Mouse (Mus musculus) lung, postnatal 0 days (tissue): Measurements from ENCODE around the gene Frmd7. TPM values are rescaled to one million over a fixed set of nuclear protein-coding genes. Genes with fewer than 3 reads are reported as not detected.

Experiments
- ATAC-seq: fragments of 200-750 bp; cut with Nextera tagmentation; 2 replicates; pipeline ENCODE4 v1.8.0; 2017; ENCODE audit warnings: moderate library complexity
- DNase-seq: peaks from one replicate; pipeline ENCODE4 v3.0.0-alpha.2; 2016; ENCODE audit warnings: low spot score
- H3K27ac ChIP-seq: fragments of 300-500 bp; sonication (generic); 2 replicates; pipeline ENCODE4 v1.5.1; 2014; ENCODE audit warnings: antibody characterized with exemption, mild to moderate bottlenecking, low read length, mixed read lengths
- H3K27me3 ChIP-seq: fragments of 300-500 bp; sonication (generic); replicated peaks from 2 replicates; pipeline ENCODE4 v1.6.1; 2014; ENCODE audit warnings: low read length, mixed read lengths; ENCODE audit not compliant: insufficient read depth
- H3K36me3 ChIP-seq: fragments of 300-500 bp; sonication (generic); 2 replicates; pipeline ENCODE4 v1.6.1; 2014; ENCODE audit warnings: low read length, mixed read lengths; ENCODE audit not compliant: insufficient read depth
- H3K4me1 ChIP-seq: fragments of 300-500 bp; sonication (generic); 2 replicates; pipeline ENCODE4 v1.6.1; 2014; ENCODE audit warnings: antibody characterized with exemption, low read depth, low read length, mixed read lengths; ENCODE audit not compliant: insufficient read depth
- H3K4me2 ChIP-seq: fragments of 300-500 bp; sonication (generic); replicated peaks from 2 replicates; pipeline ENCODE4 v1.6.1; 2014; ENCODE audit warnings: low read depth, mild to moderate bottlenecking, low read length, moderate library complexity, mixed read lengths
- H3K4me3 ChIP-seq: fragments of 300-500 bp; sonication (generic); 2 replicates; pipeline ENCODE4 v1.5.1; 2014; ENCODE audit warnings: low read depth, low read length
- H3K9ac ChIP-seq: fragments of 300-500 bp; sonication (generic); replicated peaks from 2 replicates; pipeline ENCODE4 v1.6.1; 2014; ENCODE audit warnings: low read depth, mild to moderate bottlenecking
- H3K9me3 ChIP-seq: fragments of 300-500 bp; sonication (generic); 2 replicates; pipeline ENCODE4 v1.6.1; 2016; ENCODE audit warnings: low read length, mixed read lengths
- CTCF ChIP-seq: IDR thresholded peaks from 2 replicates; pipeline ENCODE4 v1.5.1; 2016; ENCODE audit warnings: antibody characterized with exemption, mild to moderate bottlenecking
- EP300 ChIP-seq: IDR thresholded peaks from 2 replicates; pipeline ENCODE4 v1.6.1; 2016; ENCODE audit warnings: antibody characterized with exemption, mild to moderate bottlenecking, control low read depth
- WGBS: fragments of 180-500 bp; shearing (Covaris S2); extraction: QIAGEN DNeasy Blood & Tissue Kit; methylation state at CpG from one replicate; pipeline ENCODE4 v1.1.7; 2014; 5-methylcytosine and 5-hydroxymethylcytosine counted together
- polyA plus RNA-seq: library from polyadenylated mRNA; unstranded; fragments of >200 nt; fragmentation: Nextera tagmentation; extraction: Ambion mirVana; gene quantifications from 2 replicates; pipeline ENCODE4 v1.2.1, GENCODE M21; 2015

Frmd7 gene
- polyA plus RNA-seq, 1 experiment from 2014 or later: not detected

DNA sequence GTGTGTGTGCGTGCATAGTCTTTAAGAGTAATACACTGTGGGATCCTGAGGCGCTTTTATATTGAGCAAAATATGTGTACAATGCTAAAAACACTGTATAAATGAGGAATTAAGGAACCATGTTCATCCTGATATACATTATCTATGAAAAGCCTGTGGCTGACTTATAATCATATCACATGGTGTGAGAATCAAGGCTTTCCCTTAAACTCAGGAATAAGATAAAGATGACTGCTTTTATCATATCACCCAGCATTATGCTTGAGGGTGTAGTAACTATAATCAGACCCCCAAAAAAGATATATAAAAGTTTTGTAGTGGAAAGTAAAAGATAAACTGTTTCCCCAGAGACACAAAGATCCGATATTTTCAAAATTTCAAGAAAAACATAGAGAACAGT is 39.0 kb downstream of the Frmd7 start:
- Histone ChIP-seq H3K27ac (no peak overlapping the region), H3K27me3 (no peaks in the 10 kb centered on the region), H3K4me1 (no peaks in the 10 kb centered on the region), H3K4me2 (no peak overlapping the region), H3K4me3 (no peak overlapping the region), H3K9ac (no peak overlapping the region), H3K36me3 (no peaks in the 10 kb centered on the region), H3K9me3 (no peaks in the 10 kb centered on the region)
- no peak for DNase-seq
- ATAC-seq: no peak
- WGBS: 78% methylated on average over 3 of the region's 3 CpGs
- TF ChIP-seq CTCF: no peak
- TF ChIP-seq EP300: no peak

DNA sequence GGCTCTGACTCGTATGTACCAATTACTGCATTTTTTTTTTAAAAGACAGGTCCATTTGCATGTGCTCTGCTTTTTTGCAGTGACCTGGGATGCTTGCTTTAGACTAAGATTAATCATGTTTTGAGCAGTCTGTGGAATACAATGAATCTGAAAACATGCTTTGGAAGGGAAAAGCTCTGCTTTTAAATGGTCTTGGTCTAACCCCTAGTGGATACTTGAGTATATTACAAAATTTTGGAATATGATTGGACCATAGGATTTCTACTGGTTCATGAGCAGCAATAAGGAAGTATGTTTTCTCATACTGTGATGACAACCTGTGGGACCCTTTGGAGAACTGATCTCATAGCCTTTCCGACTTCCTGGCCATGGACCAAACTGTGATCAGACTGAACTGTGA is 54.5 kb downstream of the Frmd7 start:
- DNase-seq (peak; percentile 35), ATAC-seq (no peak)
- H3K4me3 ChIP-seq: no peak overlapping the region
- no peaks in the 10 kb centered on the region for H3K9me3 ChIP-seq
- no peaks in the 10 kb centered on the region for H3K4me1 ChIP-seq
- H3K36me3 ChIP-seq: no peaks in the 10 kb centered on the region
- H3K9ac ChIP-seq: no peak overlapping the region
- H3K4me2 ChIP-seq: no peak overlapping the region
- TF ChIP-seq EP300 (no peak), CTCF (peak; percentile 24; the same call in 1 of the 2 replicates)
- WGBS: 65% methylated on average over 2 of the region's 2 CpGs
- no peaks in the 10 kb centered on the region for H3K27me3 ChIP-seq
- no peak overlapping the region for H3K27ac ChIP-seq

- Histone ChIP-seq H3K4me3 (no peak overlapping the region), H3K4me1 (no peaks in the 10 kb centered on the region), H3K27ac (no peak overlapping the region), H3K9me3 (no peaks in the 10 kb centered on the region), H3K4me2 (no peak overlapping the region), H3K27me3 (no peaks in the 10 kb centered on the region), H3K9ac (no peak overlapping the region), H3K36me3 (no peaks in the 10 kb centered on the region)
- 70% methylated on average over 6 of the region's 6 CpGs for WGBS
- TF ChIP-seq CTCF (no peak), EP300 (no peak)
- ATAC-seq: no peak
- no peak for DNase-seq
Measured at GRCm38 (mm10) chrX:50874246-50875002, 68.1 kb downstream of the Frmd7 start.

- H3K9me3 ChIP-seq: no peaks in the 10 kb centered on the region
- no peak overlapping the region for H3K9ac ChIP-seq
- H3K4me1 ChIP-seq: no peaks in the 10 kb centered on the region
- WGBS: 63% methylated on average over 5 of the region's 5 CpGs
- DNase-seq: no peak
- TF ChIP-seq CTCF (no peak), EP300 (no peak)
- no peak overlapping the region for H3K4me3 ChIP-seq
- H3K27ac ChIP-seq: no peak overlapping the region
- H3K36me3 ChIP-seq: no peaks in the 10 kb centered on the region
- ATAC-seq: no peak
- no peaks in the 10 kb centered on the region for H3K27me3 ChIP-seq
- no peak overlapping the region for H3K4me2 ChIP-seq
Measured at GRCm38 (mm10) chrX:50864734-50865133, 77.8 kb downstream of the Frmd7 start.

- H3K4me3 ChIP-seq: no peak overlapping the region
- no peaks in the 10 kb centered on the region for H3K4me1 ChIP-seq
- no peak overlapping the region for H3K4me2 ChIP-seq
- H3K9ac ChIP-seq: no peak overlapping the region
- H3K27me3 ChIP-seq: no peaks in the 10 kb centered on the region
- 31% methylated on average over 2 of the region's 2 CpGs for WGBS
- TF ChIP-seq CTCF: no peak
- no peak for TF ChIP-seq EP300
- H3K9me3 ChIP-seq: no peaks in the 10 kb centered on the region
- H3K36me3 ChIP-seq: no peaks in the 10 kb centered on the region
- ATAC-seq (no peak), DNase-seq (no peak)
- H3K27ac ChIP-seq: no peak overlapping the region
Measured at GRCm38 (mm10) chrX:50863771-50864170, 78.7 kb downstream of the Frmd7 start.

DNA sequence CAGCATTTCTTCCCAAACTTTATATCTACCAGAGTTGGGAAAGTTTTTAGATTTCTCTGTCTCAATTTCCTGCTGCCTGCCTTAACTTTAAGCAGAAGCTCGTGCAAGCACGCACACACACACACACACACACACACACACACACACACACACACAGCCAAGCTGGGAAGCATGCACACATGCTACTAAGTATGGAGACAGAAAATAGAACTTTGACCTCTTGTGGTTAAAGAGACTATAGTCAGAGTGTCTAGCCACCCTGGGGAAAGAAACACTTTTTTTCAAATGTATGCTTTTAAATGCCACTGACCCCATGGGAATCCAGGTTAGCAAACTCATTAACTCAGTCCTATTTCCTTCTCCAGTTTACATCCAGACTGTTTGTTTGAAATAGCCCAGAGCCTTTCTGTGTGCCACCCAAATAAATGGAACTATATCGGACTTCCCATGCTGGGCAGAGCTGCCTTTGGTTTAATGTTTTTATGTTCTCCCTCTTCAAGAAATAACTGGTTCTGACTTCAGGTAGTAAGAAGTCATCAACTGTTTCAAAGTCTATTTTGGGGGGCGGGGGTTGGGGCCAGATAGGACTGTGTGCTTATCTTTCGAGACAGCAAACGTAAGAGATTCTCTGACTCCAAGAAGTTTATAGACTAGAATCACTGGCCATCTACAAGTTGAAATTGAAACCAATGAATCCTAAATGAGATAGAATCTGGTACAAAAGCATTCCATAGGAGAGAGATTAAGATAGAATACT is 91.9 kb downstream of the Frmd7 start:
- ATAC-seq: no peak
- no peak for TF ChIP-seq EP300
- no peak for TF ChIP-seq CTCF
- 60% methylated on average over 6 of the region's 6 CpGs for WGBS

More for the DNA sequence above, 91.9 kb downstream of the Frmd7 start:
- H3K9me3 ChIP-seq: no peaks in the 10 kb centered on the region
- no peak overlapping the region for H3K27ac ChIP-seq
- H3K4me2 ChIP-seq: no peak overlapping the region
- H3K9ac ChIP-seq: no peak overlapping the region
- H3K36me3 ChIP-seq: no peaks in the 10 kb centered on the region
- no peaks in the 10 kb centered on the region for H3K4me1 ChIP-seq
- DNase-seq: no peak
- no peaks in the 10 kb centered on the region; the same call in 1 of the 2 replicates for H3K27me3 ChIP-seq
- no peak overlapping the region for H3K4me3 ChIP-seq

Other genes with a start within 250 kb of the Frmd7 start
- gene Stk26, start 101.7 kb downstream of the Frmd7 start, polyA plus RNA-seq: 2.4 and 3.1 TPM in 2 replicates
- gene Rap2c, start 75.3 kb upstream of the Frmd7 start, polyA plus RNA-seq: 14.0 and 15.3 TPM in 2 replicates